Mouse (Mus musculus): Measurements from ENCODE around the gene Gfpt1. TPM values are rescaled to one million over a fixed set of nuclear protein-coding genes. Genes with fewer than 3 reads are reported as not detected.
"Not testable (repeated sequence)": the region's sequence is repeated elsewhere in the genome, so short reads cannot be mapped to it uniquely, and the experiment has no call there.

Gfpt1 gene
- polyA plus RNA-seq, 1 experiment: 13.4 TPM

DNA sequence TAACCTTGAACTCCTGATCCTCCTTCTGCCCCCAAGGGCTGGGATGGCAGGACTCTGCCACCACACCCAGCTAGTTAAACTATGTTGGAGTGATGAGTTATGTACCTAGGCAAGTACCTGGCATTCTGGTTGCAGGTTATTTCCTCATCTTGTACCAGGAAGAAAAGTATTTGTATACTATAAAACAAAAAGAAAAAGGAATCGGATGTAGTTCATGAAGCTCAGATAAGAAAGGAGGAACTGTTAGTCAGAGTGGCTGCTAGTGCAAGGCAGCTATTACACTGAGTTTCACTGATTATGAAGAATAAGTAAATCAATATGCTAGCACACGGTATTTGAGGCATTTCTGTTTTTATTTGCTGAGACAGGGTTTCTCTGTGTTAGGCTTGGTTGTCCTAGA lies 2.2 kb downstream of the Gfpt1 start:
- Histone ChIP-seq H3K79me2 (ENCODE audit: control insufficient read depth, insufficient read depth) (peaks cover 37% of the 10 kb centered on the region), H3K4me3 (no peak overlapping the region), H3K4me2 (ENCODE audit: low read depth) (no peak overlapping the region), H3K27me3 (ENCODE audit: control insufficient read depth, insufficient read depth, insufficient read length) (no peaks in the 10 kb centered on the region), H3K36me3 (ENCODE audit: control insufficient read depth, insufficient read depth) (peaks cover 13% of the 10 kb centered on the region), H3ac (ENCODE audit: control insufficient read depth, insufficient read length) (no peak overlapping the region)
- no peak for TF ChIP-seq MYOG (IDR thresholded peaks at IDR 0.05; ENCODE audit: control insufficient read depth in 1 of 3, insufficient read depth in 1 of 3, insufficient read length in 2 of 3, low read depth in 2 of 3)
- no peak for TF ChIP-seq REST (IDR thresholded peaks at IDR 0.05; ENCODE audit: insufficient read depth, insufficient read length)
- no peak for TF ChIP-seq USF1 (IDR thresholded peaks at IDR 0.05; ENCODE audit: low read depth)
- TF ChIP-seq POLR2A (IDR thresholded peaks at IDR 0.05; ENCODE audit: insufficient read length, low read depth): no peak
- no peak for TF ChIP-seq SRF (IDR thresholded peaks at IDR 0.05; ENCODE audit: control insufficient read depth, insufficient read length, low read depth)
- no peak for TF ChIP-seq TCF3 (IDR thresholded peaks at IDR 0.05; ENCODE audit: insufficient read length, low read depth)
- TF ChIP-seq POLR2AphosphoS2 (IDR thresholded peaks at IDR 0.05; ENCODE audit: insufficient read length, low read depth): no peak
- no peak for TF ChIP-seq MAX (IDR thresholded peaks at IDR 0.05; ENCODE audit: low read depth)
- TF ChIP-seq TCF12 (IDR thresholded peaks at IDR 0.05; ENCODE audit: insufficient read depth, poor library complexity, severe bottlenecking): no peak
- no peak for TF ChIP-seq MYOD1 (IDR thresholded peaks at IDR 0.05; ENCODE audit: control insufficient read depth in 1 of 3, insufficient read length in 2 of 3, low read depth in 2 of 3)
- TF ChIP-seq CEBPB (IDR thresholded peaks at IDR 0.05; ENCODE audit: insufficient read depth, poor library complexity, severe bottlenecking): no peak
- no peak for TF ChIP-seq E2F4 (IDR thresholded peaks at IDR 0.05; ENCODE audit: insufficient read depth)

- no peak overlapping the region for H3K4me2 ChIP-seq (ENCODE audit: low read depth)
- H3K36me3 ChIP-seq (ENCODE audit: control insufficient read depth, insufficient read depth): peaks cover 13% of the 10 kb centered on the region
- peaks cover 37% of the 10 kb centered on the region for H3K79me2 ChIP-seq (ENCODE audit: control insufficient read depth, insufficient read depth)
- no peaks in the 10 kb centered on the region for H3K27me3 ChIP-seq (ENCODE audit: control insufficient read depth, insufficient read depth, insufficient read length)
- TF ChIP-seq POLR2AphosphoS2 (IDR thresholded peaks at IDR 0.05; ENCODE audit: insufficient read length, low read depth): no peak
- TF ChIP-seq CEBPB (IDR thresholded peaks at IDR 0.05; ENCODE audit: insufficient read depth, poor library complexity, severe bottlenecking): no peak
- no peak for TF ChIP-seq REST (IDR thresholded peaks at IDR 0.05; ENCODE audit: insufficient read depth, insufficient read length)
- no peak for TF ChIP-seq POLR2A (IDR thresholded peaks at IDR 0.05; ENCODE audit: insufficient read length, low read depth)
- TF ChIP-seq E2F4 (IDR thresholded peaks at IDR 0.05; ENCODE audit: insufficient read depth): no peak
- no peak for TF ChIP-seq MYOG (IDR thresholded peaks at IDR 0.05; ENCODE audit: control insufficient read depth in 1 of 3, insufficient read depth in 1 of 3, insufficient read length in 2 of 3, low read depth in 2 of 3)
- no peak for TF ChIP-seq MYOD1 (IDR thresholded peaks at IDR 0.05; ENCODE audit: control insufficient read depth in 1 of 3, insufficient read length in 2 of 3, low read depth in 2 of 3)
- TF ChIP-seq TCF12 (IDR thresholded peaks at IDR 0.05; ENCODE audit: insufficient read depth, poor library complexity, severe bottlenecking): no peak
- TF ChIP-seq USF1 (IDR thresholded peaks at IDR 0.05; ENCODE audit: low read depth): no peak
- TF ChIP-seq MAX (IDR thresholded peaks at IDR 0.05; ENCODE audit: low read depth): no peak
- TF ChIP-seq TCF3 (IDR thresholded peaks at IDR 0.05; ENCODE audit: insufficient read length, low read depth): no peak
- no peak for TF ChIP-seq SRF (IDR thresholded peaks at IDR 0.05; ENCODE audit: control insufficient read depth, insufficient read length, low read depth)
- H3ac ChIP-seq (ENCODE audit: control insufficient read depth, insufficient read length): no peak overlapping the region
- no peak overlapping the region for H3K4me3 ChIP-seq
These were observed 2.9 kb downstream of the Gfpt1 start for GRCm38 (mm10) chr6:87045507-87045906.

- Histone ChIP-seq H3K79me2 (ENCODE audit: control insufficient read depth, insufficient read depth) (peaks cover 29% of the 10 kb centered on the region), H3K36me3 (ENCODE audit: control insufficient read depth, insufficient read depth) (peaks cover 34% of the 10 kb centered on the region)
- H3ac ChIP-seq (ENCODE audit: control insufficient read depth, insufficient read length); H3K4me3 ChIP-seq; H3K4me2 ChIP-seq (ENCODE audit: low read depth); H3K27me3 ChIP-seq (ENCODE audit: control insufficient read depth, insufficient read depth, insufficient read length): not testable (repeated sequence)
These were observed 6.1 kb downstream of the Gfpt1 start for GRCm38 (mm10) chr6:87048712-87049111.

- no peak overlapping the region for H3K4me3 ChIP-seq
- TF ChIP-seq REST (IDR thresholded peaks at IDR 0.05; ENCODE audit: insufficient read depth, insufficient read length) (no peak), MYOD1 (IDR thresholded peaks at IDR 0.05; ENCODE audit: control insufficient read depth in 1 of 3, insufficient read length in 2 of 3, low read depth in 2 of 3) (no peak), POLR2A (IDR thresholded peaks at IDR 0.05; ENCODE audit: insufficient read length, low read depth) (no peak), TCF12 (IDR thresholded peaks at IDR 0.05; ENCODE audit: insufficient read depth, poor library complexity, severe bottlenecking) (no peak)
- peaks cover 5% of the 10 kb centered on the region for H3K79me2 ChIP-seq (ENCODE audit: control insufficient read depth, insufficient read depth)
- no peak overlapping the region for H3ac ChIP-seq (ENCODE audit: control insufficient read depth, insufficient read length)
- no peaks in the 10 kb centered on the region for H3K27me3 ChIP-seq (ENCODE audit: control insufficient read depth, insufficient read depth, insufficient read length)
- H3K4me2 ChIP-seq (ENCODE audit: low read depth): no peak overlapping the region
- peaks cover 48% of the 10 kb centered on the region for H3K36me3 ChIP-seq (ENCODE audit: control insufficient read depth, insufficient read depth)
These were observed 9.3 kb downstream of the Gfpt1 start for GRCm38 (mm10) chr6:87051886-87052425.

DNA sequence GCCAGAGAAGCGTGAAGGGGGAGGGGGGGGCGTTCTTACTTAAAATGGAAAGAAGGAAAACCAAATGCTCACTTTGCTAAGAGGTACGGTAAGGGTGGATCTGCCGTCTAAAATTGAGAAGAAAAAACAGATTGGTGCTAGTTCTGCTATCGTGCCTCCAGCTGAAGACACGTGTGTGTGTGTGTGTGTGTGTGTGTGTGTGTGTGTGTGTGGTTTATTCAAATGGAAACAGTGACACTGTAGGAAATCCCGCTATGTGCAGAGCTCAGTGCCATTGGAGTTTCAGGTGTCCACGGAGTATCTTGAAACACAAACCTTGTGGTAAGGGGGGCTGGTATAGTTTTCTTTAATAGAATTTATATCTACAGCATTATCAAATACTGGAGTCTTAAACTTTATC lies 11.5 kb downstream of the Gfpt1 start:
- TF ChIP-seq TCF12 (IDR thresholded peaks at IDR 0.05; ENCODE audit: insufficient read depth, poor library complexity, severe bottlenecking) (no peak), REST (IDR thresholded peaks at IDR 0.05; ENCODE audit: insufficient read depth, insufficient read length) (no peak), MAX (IDR thresholded peaks at IDR 0.05; ENCODE audit: low read depth) (no peak), SRF (IDR thresholded peaks at IDR 0.05; ENCODE audit: control insufficient read depth, insufficient read length, low read depth) (no peak), E2F4 (IDR thresholded peaks at IDR 0.05; ENCODE audit: insufficient read depth) (no peak)
- Histone ChIP-seq H3K36me3 (ENCODE audit: control insufficient read depth, insufficient read depth) (peaks cover 57% of the 10 kb centered on the region), H3ac (ENCODE audit: control insufficient read depth, insufficient read length) (no peak overlapping the region), H3K27me3 (ENCODE audit: control insufficient read depth, insufficient read depth, insufficient read length) (no peaks in the 10 kb centered on the region), H3K4me3 (no peak overlapping the region), H3K4me2 (ENCODE audit: low read depth) (no peak overlapping the region), H3K79me2 (ENCODE audit: control insufficient read depth, insufficient read depth) (no peaks in the 10 kb centered on the region)

Data from myocyte (in vitro differentiated cells).